Mouse (Mus musculus) spleen, postnatal 10 days (tissue): ENCODE results near the gene Ankrd13b.

ENCODE experiments used
- DNase-seq, 2 experiments: peaks; one replicate each; pipeline ENCODE4 v3.0.0; 2021 to 2022; ENCODE audit warnings: low spot score in 2 of 2

Gene Ankrd13b

GRCm38 (mm10) chr11:77492311-77492871 lies 2.9 kb upstream of the Ankrd13b start:
- peak in 1 of 2 experiments; percentile 54 for DNase-seq

GRCm38 (mm10) chr11:77491502-77492291 lies 2.2 kb upstream of the Ankrd13b start:
- DNase-seq, result peak in 1 of 2 experiments; percentile 32

- DNase-seq, result peak; percentile 82 to 90
Observed at GRCm38 (mm10) chr11:77491123-77491501, 1.6 kb upstream of the Ankrd13b start.

- no peak for DNase-seq
Observed at GRCm38 (mm10) chr11:77490451-77490850, 973 bp upstream of the Ankrd13b start.

- DNase-seq, result no peak
Observed at GRCm38 (mm10) chr11:77488771-77489581, 502 bp downstream of the Ankrd13b start.

DNA sequence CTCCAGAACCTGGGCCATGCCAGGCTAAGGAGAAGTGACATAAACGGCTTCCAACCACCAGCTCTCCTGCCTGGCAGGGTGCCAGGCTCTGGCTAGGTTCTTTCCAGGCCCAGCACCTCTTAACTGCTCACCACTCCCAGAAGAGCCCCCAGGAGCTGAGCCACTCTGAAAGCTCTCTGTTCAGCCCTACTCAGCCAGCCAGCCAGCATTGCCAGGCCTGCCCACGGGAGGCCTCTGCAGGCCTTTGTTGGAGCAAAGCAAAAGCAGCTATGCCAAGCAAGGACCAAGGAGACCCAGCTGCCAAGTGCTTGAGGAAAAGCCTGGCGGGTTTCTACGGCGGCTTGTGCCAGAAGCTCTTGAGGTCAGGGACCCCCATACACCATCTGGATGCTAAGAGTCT lies 2.7 kb downstream of the Ankrd13b start:
- DNase-seq, result no peak

DNA sequence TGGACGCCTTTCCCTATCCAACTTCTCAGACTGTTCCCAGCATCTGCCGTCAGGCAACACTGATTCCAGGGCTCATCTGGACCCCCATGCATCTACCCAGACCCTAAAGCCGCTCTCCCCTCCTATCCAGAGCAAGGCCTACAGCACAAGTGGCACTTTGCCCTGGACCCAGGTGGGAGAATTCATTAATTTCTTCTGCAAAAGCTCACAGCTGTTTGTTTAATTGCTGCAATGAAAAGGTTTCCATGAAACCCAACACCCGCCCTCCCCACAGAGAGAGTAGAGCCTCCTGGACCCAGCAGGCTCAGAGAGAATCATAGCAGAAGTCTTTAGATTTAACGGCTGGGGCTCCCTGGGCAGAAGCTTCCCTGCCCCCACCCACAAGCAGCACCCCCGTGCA lies 4.2 kb downstream of the Ankrd13b start:
- DNase-seq, result no peak

- peak in 1 of 2 experiments; percentile 49 for DNase-seq
Observed at GRCm38 (mm10) chr11:77483510-77484255, 5.8 kb downstream of the Ankrd13b start.

DNA sequence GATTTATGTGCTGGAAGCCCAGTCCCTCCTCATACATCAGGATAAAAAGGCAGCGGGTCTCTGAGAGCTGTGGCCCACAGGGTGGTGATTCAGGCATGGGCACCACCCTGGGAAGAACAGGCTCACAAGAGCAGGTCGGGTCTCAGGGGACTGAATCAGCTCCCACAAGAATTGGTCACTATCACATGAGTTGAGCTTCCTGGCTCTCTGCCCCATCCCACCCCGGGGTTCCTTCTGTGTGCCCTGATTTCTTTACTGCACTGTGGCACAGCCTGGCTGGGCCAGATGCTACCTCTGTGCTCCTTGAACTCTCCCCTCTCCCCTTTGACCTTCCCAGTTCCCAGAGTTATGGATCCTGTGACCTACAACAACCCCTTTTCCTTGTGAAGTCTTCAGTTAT lies 6.4 kb downstream of the Ankrd13b start:
- DNase-seq, result no peak

GRCm38 (mm10) chr11:77476895-77477294 lies 12.6 kb downstream of the Ankrd13b start:
- no peak for DNase-seq

GRCm38 (mm10) chr11:77476216-77476615 lies 13.3 kb downstream of the Ankrd13b start:
- DNase-seq, result no peak

- no peak for DNase-seq
Observed at GRCm38 (mm10) chr11:77472775-77473174, 16.7 kb downstream of the Ankrd13b start.

DNA sequence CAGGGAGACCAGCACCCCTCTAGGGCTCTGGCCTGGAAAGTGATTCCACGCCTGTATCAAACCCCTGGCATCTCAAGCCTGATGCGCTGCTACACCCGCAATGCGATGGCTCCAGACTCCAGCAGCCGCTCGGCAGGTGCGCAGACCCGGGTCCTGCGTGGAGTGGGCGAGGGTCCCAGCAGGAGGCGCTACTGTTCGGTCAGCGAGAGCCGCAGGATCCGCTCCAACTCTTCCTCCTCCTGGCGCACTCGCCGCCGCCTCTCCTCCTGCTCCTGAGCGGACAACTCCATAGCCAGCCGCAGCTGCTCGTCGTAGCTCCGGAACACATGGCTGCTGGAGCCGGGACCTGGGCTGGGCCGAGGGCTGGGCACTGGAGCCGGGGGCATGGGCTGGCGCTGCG lies 18.1 kb downstream of the Ankrd13b start:
- no peak for DNase-seq

- DNase-seq, result no peak
Observed at GRCm38 (mm10) chr11:77468397-77468796, 21.1 kb downstream of the Ankrd13b start.

GRCm38 (mm10) chr11:77467784-77468183 lies 21.7 kb downstream of the Ankrd13b start:
- peak; percentile 70 to 90 for DNase-seq

DNA sequence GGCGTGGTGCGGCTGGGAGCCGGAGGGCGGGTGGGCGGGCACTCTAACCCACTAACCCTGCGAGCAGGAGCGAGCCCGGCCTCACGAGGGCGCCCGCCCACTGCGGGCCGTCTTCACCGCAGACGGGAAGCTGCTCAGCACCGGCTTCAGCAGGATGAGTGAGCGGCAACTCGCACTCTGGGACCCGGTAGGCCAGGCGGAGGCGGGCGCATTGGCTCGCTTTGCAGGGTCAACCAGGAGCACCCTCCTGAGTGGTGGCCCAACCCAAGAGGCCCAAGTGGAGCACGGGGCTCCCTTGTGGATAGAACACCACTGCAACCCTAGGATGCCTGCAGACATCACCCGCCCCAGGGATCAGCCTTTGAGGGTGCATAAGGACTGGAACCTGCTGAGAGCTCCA lies 22.3 kb downstream of the Ankrd13b start:
- peak; percentile 59 to 84 for DNase-seq

DNA sequence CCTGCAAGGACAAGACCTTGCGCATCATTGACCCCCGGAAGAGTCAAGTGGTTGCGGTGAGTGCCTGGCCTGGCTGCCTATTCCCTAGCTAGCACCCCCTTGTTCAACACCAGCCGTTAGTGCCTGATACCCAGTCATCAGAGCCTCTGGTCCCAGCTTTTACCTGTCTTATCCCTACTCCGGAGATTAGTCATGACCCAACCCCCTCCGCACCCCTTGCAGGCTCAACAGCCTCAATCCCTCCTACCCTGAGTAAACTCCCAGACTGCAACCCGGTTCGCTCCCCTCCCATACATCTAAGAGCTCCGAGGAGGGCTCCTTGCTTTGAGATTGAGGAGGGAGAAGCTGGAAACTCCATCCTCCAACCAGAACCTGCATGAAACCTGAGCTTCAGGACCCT lies 22.9 kb downstream of the Ankrd13b start:
- DNase-seq, result no peak

DNA sequence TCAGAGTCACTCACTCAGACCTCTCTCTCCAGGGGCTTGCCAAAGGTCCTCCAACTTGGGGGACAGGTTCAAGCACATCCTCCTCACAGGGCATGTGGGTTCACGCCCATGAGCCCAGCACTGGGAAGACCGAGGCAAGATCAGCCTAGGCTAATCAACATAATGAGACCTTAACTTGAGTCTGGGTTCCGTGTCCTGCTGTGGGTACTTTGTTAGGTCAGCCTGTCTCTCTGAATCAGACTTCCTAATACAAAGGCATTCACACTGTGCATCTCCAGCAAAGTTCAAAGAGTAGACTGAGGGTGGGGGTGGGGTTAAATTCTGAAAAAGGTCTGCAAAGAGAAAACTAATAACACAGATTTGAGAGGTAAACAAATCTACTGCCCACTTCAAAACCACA lies 24.4 kb downstream of the Ankrd13b start:
- no peak for DNase-seq

GRCm38 (mm10) chr11:77464684-77465083 lies 24.8 kb downstream of the Ankrd13b start:
- no peak for DNase-seq

DNA sequence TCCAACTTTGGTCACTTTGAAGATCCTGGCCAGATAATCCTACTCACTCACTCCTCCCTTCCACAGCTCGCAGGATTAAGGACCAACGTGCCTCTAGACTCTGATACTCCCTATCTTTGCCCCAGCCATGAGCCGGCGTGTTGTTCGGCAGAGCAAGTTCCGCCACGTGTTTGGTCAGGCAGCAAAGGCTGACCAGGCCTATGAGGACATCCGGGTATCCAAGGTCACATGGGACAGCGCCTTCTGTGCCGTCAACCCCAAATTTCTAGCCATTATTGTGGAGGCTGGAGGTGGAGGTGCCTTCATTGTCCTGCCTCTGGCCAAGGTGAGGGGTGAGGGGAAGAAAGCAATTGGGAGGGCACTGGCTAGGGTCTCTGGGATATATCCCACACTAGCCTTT lies 25.7 kb downstream of the Ankrd13b start:
- DNase-seq, result no peak

GRCm38 (mm10) chr11:77463101-77463445 lies 26.4 kb downstream of the Ankrd13b start:
- DNase-seq, result no peak
